Mouse (Mus musculus) heart, embryonic 14.5 days (tissue): ENCODE measurements around the gene 1700088E04Rik. TPM values are rescaled to one million over a fixed set of nuclear protein-coding genes. Genes with fewer than 3 reads are reported as not detected.

Experiments used
- ATAC-seq: fragments of 200-750 bp; cut with Nextera tagmentation; 2 replicates; pipeline ENCODE4 v1.8.0; 2017; ENCODE audit warnings: low read depth, moderate TSS enrichment; ENCODE audit not compliant: insufficient number of reproducible peaks, insufficient read depth, low FRiP score
- H3K27ac ChIP-seq, 2 experiments: fragments of 200-500 bp in 1 of 2; fragments of 300-500 bp in 1 of 2; sonication (generic) in 1 of 2; replicated peaks in 1 of 2; 2 replicates each; pipeline ENCODE4 v1.5.1; 2012 to 2014; ENCODE audit warnings: low read depth in 2 of 2, low read length in 2 of 2, control low read depth in 1 of 2, mild to moderate bottlenecking in 1 of 2, mixed read lengths in 1 of 2; ENCODE audit not compliant: control insufficient read depth in 1 of 2, insufficient read depth in 1 of 2
- H3K27me3 ChIP-seq: fragments of 300-500 bp; sonication (generic); 2 replicates; pipeline ENCODE4 v1.6.1; 2014; ENCODE audit warnings: mild to moderate bottlenecking, low read length, control low read depth; ENCODE audit not compliant: control insufficient read depth, insufficient read depth
- H3K36me3 ChIP-seq: fragments of 300-500 bp; sonication (generic); 2 replicates; pipeline ENCODE4 v1.6.1; 2014; ENCODE audit warnings: mild to moderate bottlenecking, control low read depth, low read length, mixed read lengths; ENCODE audit not compliant: control insufficient read depth, insufficient read depth
- H3K4me1 ChIP-seq, 2 experiments: fragments of 200-500 bp in 1 of 2; fragments of 300-500 bp in 1 of 2; sonication (generic) in 1 of 2; 2 replicates each; pipeline ENCODE4 v1.6.1; 2012 to 2014; ENCODE audit warnings: low read length in 2 of 2, control low read depth in 1 of 2, mixed read lengths in 1 of 2; ENCODE audit not compliant: control insufficient read depth in 2 of 2, insufficient read depth in 2 of 2
- H3K4me2 ChIP-seq: fragments of 300-500 bp; sonication (generic); 2 replicates; pipeline ENCODE4 v1.6.1; 2014; ENCODE audit warnings: mild to moderate bottlenecking, low read length
- H3K4me3 ChIP-seq, 2 experiments: fragments of 200-500 bp in 1 of 2; fragments of 300-500 bp in 1 of 2; sonication (generic) in 1 of 2; 2 replicates each; pipeline ENCODE4 v1.5.1; 2012 to 2014; ENCODE audit warnings: low read length in 2 of 2, mild to moderate bottlenecking in 2 of 2, control low read depth in 1 of 2, low read depth in 1 of 2, moderate library complexity in 1 of 2; ENCODE audit not compliant: control insufficient read depth in 1 of 2, insufficient read depth in 1 of 2
- H3K9ac ChIP-seq: fragments of 300-500 bp; sonication (generic); 2 replicates; pipeline ENCODE4 v1.6.1; 2014; ENCODE audit warnings: mild to moderate bottlenecking, low read length
- H3K9me3 ChIP-seq: fragments of 300-500 bp; sonication (generic); 2 replicates; pipeline ENCODE4 v1.6.1; 2016; ENCODE audit warnings: low read length, control low read depth; ENCODE audit not compliant: control insufficient read depth
- WGBS: fragments of 180-500 bp; shearing (Covaris S2); extraction: QIAGEN DNeasy Blood & Tissue Kit; methylation state at CpG from one replicate; pipeline ENCODE4 v1.1.7; 2014; 5-methylcytosine and 5-hydroxymethylcytosine counted together
- polyA plus RNA-seq: library from polyadenylated mRNA; unstranded; fragments of >200 nt; fragmentation: Nextera tagmentation; extraction: Ambion mirVana; gene quantifications from 2 replicates; pipeline ENCODE4 v1.2.1, GENCODE M21; 2014

The 1700088E04Rik gene
- polyA plus RNA-seq, 1 experiment from 2014 or later, result 8.4 TPM

GRCm38 (mm10) chr15:79143316-79143715 is 2.3 kb upstream of the 1700088E04Rik start:
- Histone ChIP-seq H3K4me2 (no peak overlapping the region), H3K9ac (no peak overlapping the region), H3K9me3 (no peaks in the 10 kb centered on the region), H3K27ac (no peak overlapping the region), H3K4me1 (peaks cover 0 to 16% of the 10 kb centered on the region in 2 experiments; a peak in 2 of 4 replicates), H3K36me3 (peaks cover 42% of the 10 kb centered on the region), H3K4me3 (no peak overlapping the region), H3K27me3 (no peaks in the 10 kb centered on the region)
- no peak for ATAC-seq
- 85% methylated on average over 12 of the region's 12 CpGs for WGBS

DNA sequence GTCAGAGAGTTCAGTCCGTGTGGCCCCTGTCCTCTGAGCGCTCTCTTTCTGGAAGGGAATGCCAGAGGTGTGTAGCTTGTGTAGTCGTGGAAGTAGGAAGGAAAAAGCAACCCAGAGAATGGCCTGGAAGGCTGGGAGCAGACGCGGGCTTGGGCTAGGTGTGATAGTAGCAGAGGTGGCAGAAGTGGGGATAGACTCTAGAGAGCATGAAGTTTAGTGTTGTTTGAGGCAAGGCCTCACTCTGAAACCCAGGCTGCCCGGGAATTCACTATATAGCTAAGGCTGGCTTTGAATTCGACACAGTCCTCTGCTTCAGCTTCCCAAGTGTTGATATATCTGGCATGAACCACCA is 489 bp upstream of the 1700088E04Rik start:
- Histone ChIP-seq H3K27me3 (no peaks in the 10 kb centered on the region), H3K4me1 (peaks cover 2 to 21% of the 10 kb centered on the region in 2 experiments; a peak in 3 of 4 replicates), H3K9me3 (no peaks in the 10 kb centered on the region), H3K9ac (peak overlapping the region; percentile 88), H3K4me3 (peak overlapping the region; percentile 82 to 96), H3K27ac (peak overlapping the region; percentile 6 to 44; a peak in 2 of 4 replicates), H3K4me2 (peak overlapping the region; percentile 97), H3K36me3 (peaks cover 24% of the 10 kb centered on the region)
- 2% methylated on average over 7 of the region's 7 CpGs for WGBS
- ATAC-seq, result no peak

GRCm38 (mm10) chr15:79139640-79140039 is 1.4 kb downstream of the 1700088E04Rik start:
- H3K27me3 ChIP-seq, result no peaks in the 10 kb centered on the region
- no peak overlapping the region for H3K9ac ChIP-seq
- H3K27ac ChIP-seq, result no peak overlapping the region
- H3K36me3 ChIP-seq, result peaks cover 10% of the 10 kb centered on the region
- ATAC-seq, result no peak
- H3K4me3 ChIP-seq, result no peak overlapping the region
- H3K9me3 ChIP-seq, result no peaks in the 10 kb centered on the region
- H3K4me2 ChIP-seq, result no peak overlapping the region
- 57% methylated on average over 10 of the region's 10 CpGs for WGBS
- peaks cover 2 to 21% of the 10 kb centered on the region in 2 experiments; a peak in 3 of 4 replicates for H3K4me1 ChIP-seq

DNA sequence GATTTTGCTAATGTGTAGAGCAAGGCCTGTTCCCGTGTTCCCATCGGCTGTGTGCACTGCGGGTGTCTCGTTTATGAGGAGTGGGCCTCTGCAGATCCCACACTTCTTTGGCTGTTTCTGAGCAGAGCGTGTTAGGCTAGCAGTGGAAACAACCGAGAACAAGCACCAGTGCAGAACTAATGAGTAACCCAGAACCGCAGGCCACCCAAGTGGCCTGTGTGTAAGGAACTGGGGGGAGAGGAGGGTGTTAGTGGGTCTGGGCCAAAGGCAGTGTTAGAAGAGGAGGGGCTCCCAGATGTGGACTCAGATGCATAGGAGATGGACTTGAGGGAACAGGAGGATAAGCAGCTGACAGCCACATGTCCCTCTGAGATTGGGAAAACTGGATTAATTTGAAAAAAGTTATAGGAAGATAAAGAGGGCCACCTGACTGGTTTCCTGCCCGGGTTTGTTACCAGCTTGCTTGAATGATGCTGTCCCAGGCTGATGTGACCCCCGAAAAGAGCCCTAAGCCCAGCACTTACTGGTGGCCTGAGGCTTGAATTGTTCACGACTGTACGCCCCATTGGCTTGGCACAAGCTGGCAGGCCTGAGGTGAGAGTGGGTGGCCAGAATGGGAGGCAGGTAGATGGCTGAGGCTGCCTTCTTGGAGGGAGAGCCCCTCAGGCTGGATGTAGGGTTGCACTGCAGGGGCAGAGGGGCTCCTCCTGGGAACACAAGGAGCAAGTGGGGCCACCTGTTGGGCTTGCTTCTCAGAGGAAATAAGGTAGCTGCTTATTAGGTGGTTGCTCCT is 5.1 kb downstream of the 1700088E04Rik start:
- H3K36me3 ChIP-seq, result peaks cover 42% of the 10 kb centered on the region
- H3K4me3 ChIP-seq, result no peak overlapping the region
- no peak for ATAC-seq
- H3K4me2 ChIP-seq, result no peak overlapping the region
- H3K4me1 ChIP-seq, result peaks cover 5 to 12% of the 10 kb centered on the region in 2 experiments; a peak in 3 of 4 replicates
- H3K9ac ChIP-seq, result no peak overlapping the region
- no peak overlapping the region for H3K27ac ChIP-seq
- WGBS, result 75% methylated on average over 11 of the region's 11 CpGs
- H3K9me3 ChIP-seq, result no peaks in the 10 kb centered on the region
- no peaks in the 10 kb centered on the region for H3K27me3 ChIP-seq

DNA sequence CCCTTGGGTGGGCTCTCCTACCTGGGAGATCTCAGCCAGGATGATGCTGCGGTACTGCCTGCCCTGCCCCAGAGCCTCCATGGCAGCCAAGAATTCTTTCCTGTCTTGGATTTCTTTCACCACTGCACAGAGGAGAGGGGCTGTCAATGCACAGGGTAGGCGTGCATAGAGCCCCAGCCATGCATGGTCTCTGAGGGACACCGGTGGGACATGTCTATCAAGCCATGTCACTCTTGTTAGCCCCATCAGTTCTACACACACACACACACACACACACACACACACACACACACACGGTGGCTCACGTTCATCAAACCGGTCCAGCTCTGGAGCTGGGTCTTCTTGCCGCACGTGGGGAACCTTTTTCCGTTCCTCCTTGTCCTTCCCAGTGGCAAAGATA is 5.7 kb downstream of the 1700088E04Rik start:
- H3K27me3 ChIP-seq, result no peaks in the 10 kb centered on the region
- H3K27ac ChIP-seq, result no peak overlapping the region
- 68% methylated on average over 9 of the region's 9 CpGs for WGBS
- no peak overlapping the region for H3K9ac ChIP-seq
- no peak overlapping the region for H3K4me2 ChIP-seq
- no peak overlapping the region for H3K4me3 ChIP-seq
- H3K9me3 ChIP-seq, result no peaks in the 10 kb centered on the region
- peaks cover 7 to 8% of the 10 kb centered on the region in 2 experiments; a peak in 3 of 4 replicates for H3K4me1 ChIP-seq
- peaks cover 48% of the 10 kb centered on the region for H3K36me3 ChIP-seq
- no peak for ATAC-seq

- Histone ChIP-seq H3K27me3 (no peaks in the 10 kb centered on the region), H3K4me1 (peaks cover 5 to 7% of the 10 kb centered on the region in 2 experiments; a peak in 2 of 4 replicates), H3K27ac (no peak overlapping the region), H3K36me3 (peaks cover 55% of the 10 kb centered on the region), H3K4me3 (no peak overlapping the region), H3K9ac (no peak overlapping the region), H3K4me2 (no peak overlapping the region), H3K9me3 (no peaks in the 10 kb centered on the region)
- ATAC-seq, result no peak
- 82% methylated on average over 9 of the region's 9 CpGs for WGBS
These were observed 6.4 kb downstream of the 1700088E04Rik start for GRCm38 (mm10) chr15:79134496-79135270.

GRCm38 (mm10) chr15:79133191-79133661 is 7.8 kb downstream of the 1700088E04Rik start:
- 73% methylated on average over 6 of the region's 6 CpGs for WGBS
- Histone ChIP-seq H3K36me3 (peaks cover 68% of the 10 kb centered on the region), H3K9me3 (no peaks in the 10 kb centered on the region)

More at GRCm38 (mm10) chr15:79133191-79133661, 7.8 kb downstream of the 1700088E04Rik start:
- Histone ChIP-seq H3K27me3 (no peaks in the 10 kb centered on the region), H3K4me1 (peaks cover 5 to 7% of the 10 kb centered on the region in 2 experiments; a peak in 2 of 4 replicates), H3K9ac (no peak overlapping the region), H3K4me3 (no peak overlapping the region), H3K4me2 (no peak overlapping the region), H3K27ac (no peak overlapping the region)
- no peak for ATAC-seq
